Mouse (Mus musculus): Measurements from ENCODE around the gene Pdhb.

DNA sequence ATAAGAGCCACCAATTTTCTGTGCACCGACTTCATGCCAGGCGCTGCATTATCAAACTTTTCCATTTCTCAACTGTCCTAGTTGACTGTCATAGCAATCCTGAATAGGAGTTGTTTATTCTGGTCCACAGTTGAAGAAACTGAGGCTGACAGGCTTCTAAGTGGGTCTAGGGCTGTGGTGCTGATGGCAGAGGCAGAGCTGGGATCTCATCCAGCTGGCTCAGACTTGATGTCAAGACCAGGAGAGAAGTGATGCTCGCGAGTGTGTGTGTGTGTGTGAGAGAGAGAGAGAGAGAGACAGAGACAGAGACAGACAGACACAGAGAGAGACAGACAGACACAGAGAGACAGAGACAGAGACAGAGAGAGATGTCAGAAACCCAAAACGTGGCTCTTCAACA, 27.9 kb upstream of the Pdhb start:
- no peak for TF ChIP-seq ZC3H11A (IDR thresholded peaks at IDR 0.05; ENCODE audit: borderline replicate concordance, low read depth, low read length)
- TF ChIP-seq MAFK (IDR thresholded peaks at IDR 0.05; ENCODE audit: insufficient read depth, low read depth, low read length) = no peak
- no peak for TF ChIP-seq CHD2 (IDR thresholded peaks at IDR 0.05; ENCODE audit: low read depth, low read length)
- TF ChIP-seq HCFC1 (IDR thresholded peaks at IDR 0.05; ENCODE audit: borderline replicate concordance, insufficient read depth, low read length) = no peak
- no peak for TF ChIP-seq ZNF384 (IDR thresholded peaks at IDR 0.05; ENCODE audit: low read depth, low read length)
